19 mouse cellular contexts compared by ENCODE assay signal in genomic region chr3:78736111-78736510, GRCm38 (mm10).
DNase-seq lines count a peak whose midpoint lies in the region; ATAC-seq lines count a peak whose summit lies in the region.
"Had no signal": no experiment of that assay in that cellular context is flagged by ENCODE, and none has a peak within 500 bp of the region (broad histone marks: within the 10 kb centered on the region; RNA-seq: fewer than 3 reads in every experiment).

No protein-coding gene starts in this region.

- intact Hi-C loops in left cerebral cortex, postnatal 4 days (cut with DNase I), result no loop called here

- DNase-seq in cerebellum, postnatal 10 days, result peak; percentile 32 to 64
- no peak for DNase-seq in cerebellum, adult 8-10 months
- DNase-seq in left cerebral cortex, postnatal 4 days, result peak; percentile 3
- no peak for DNase-seq in left cerebral cortex, adult 18-20 months (ENCODE audit: low spot score in 2 of 2)
- DNase-seq in Muller cell, postnatal 12 days (ENCODE audit: inconsistent ontology term), result peak; percentile 46
- DNase-seq: adrenal gland, postnatal 10 days; adrenal gland, postnatal 36 days; cerebellum, adult 18-20 months; cerebellum, adult 9-11 months; forebrain, postnatal 0 days; gastrocnemius, adult 2 months; gastrocnemius, postnatal 14 days; heart, adult 11 months had no signal

- no peak for ATAC-seq in megakaryocyte, adult 5-6 weeks (ENCODE audit: poor library complexity, severe bottlenecking)
- ATAC-seq: forebrain, embryonic 14.5 days; forebrain, postnatal 0 days; hindbrain, embryonic 16.5 days; inflammation-experienced regulatory T-cells, adult 6 months; intestine, embryonic 16.5 days; Patski had no signal

Comparison
In these comparisons a context has a peak if more than half of its experiments do, and no peak if none do; other contexts are left out.
1. DNase-seq: peak in cerebellum, postnatal 10 days (2 of 2), left cerebral cortex, postnatal 4 days (single experiment) and Muller cell, postnatal 12 days (single experiment); none in cerebellum, adult 8-10 months (single experiment) and left cerebral cortex, adult 18-20 months (0 of 2).